Mouse (Mus musculus) right cerebral cortex, adult 2 months (tissue): ENCODE results near the gene Exosc1.

Source experiments
- DNase-seq, 2 experiments: peaks; one replicate each; pipeline ENCODE4 v3.0.0; 2021 to 2022; ENCODE audit warnings: low spot score in 2 of 2

Gene Exosc1

GRCm38 (mm10) chr19:41913774-41914591 is 19.2 kb downstream of the Exosc1 start:
- DNase-seq, result peak in 1 of 2 experiments; percentile 21

- peak; percentile 36 to 42 for DNase-seq
Observed at GRCm38 (mm10) chr19:41912121-41913080, 20.8 kb downstream of the Exosc1 start.

- peak; percentile 94 to 96 for DNase-seq
Observed at GRCm38 (mm10) chr19:41911178-41912073, 21.8 kb downstream of the Exosc1 start, which contains the start of gene Pgam1. TSS of gene Pgam1 (plus strand) at chr19:41911923.

DNA sequence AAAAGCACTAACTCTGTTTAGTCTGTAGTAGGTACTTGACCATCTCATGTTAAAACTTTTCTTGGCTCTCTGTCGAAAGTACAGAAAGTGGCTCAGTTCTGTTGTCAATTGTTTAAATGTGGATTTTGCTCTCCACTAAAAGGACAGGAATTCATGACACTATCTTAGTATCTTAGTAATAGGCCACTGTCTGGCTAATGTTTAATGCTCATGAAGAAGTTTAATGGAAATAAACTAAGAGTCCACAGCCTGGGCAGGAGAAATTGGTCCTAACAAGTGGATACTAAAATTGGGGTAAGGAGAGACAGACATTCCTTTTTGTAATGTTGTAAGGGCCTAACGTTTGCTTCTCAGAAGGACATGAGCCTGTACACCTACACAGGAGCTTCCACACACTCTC is 22.8 kb downstream of the Exosc1 start:
- no peak for DNase-seq

GRCm38 (mm10) chr19:41908736-41909135 is 24.5 kb downstream of the Exosc1 start:
- no peak for DNase-seq

DNA sequence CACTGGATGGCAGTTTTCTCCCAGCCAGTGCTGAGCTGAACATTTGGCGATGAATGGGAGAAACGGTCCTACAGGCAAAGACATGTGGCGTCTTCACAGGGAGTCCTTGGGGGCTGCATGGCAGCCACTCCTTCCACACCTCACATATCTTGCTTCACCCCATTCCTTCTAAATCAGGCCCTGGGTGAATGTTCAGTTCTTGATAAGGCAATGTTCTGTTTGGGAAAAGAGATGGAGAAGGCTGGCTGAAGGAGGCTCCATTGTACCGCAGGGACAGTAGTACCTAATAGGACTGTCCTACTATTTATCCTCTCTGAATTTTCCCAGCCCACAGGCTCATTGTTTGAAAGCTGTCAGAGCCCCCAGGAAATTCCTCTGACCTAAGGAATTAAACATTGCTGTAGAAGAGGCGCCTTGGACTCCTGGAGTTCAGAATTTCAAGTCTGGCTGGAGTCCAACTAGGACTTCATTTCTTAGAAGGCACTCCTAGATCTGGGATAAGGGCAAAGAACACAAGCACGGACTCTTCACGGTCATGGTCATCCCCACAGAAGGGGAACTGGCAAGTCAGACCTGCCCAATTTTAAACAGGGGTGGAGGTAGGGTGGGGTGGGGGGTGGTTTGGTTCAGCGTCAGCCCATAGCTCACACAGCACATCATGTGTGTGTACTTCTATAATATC is 26.0 kb downstream of the Exosc1 start:
- DNase-seq, result no peak

GRCm38 (mm10) chr19:41906311-41907078 is 26.7 kb downstream of the Exosc1 start:
- no peak for DNase-seq

DNA sequence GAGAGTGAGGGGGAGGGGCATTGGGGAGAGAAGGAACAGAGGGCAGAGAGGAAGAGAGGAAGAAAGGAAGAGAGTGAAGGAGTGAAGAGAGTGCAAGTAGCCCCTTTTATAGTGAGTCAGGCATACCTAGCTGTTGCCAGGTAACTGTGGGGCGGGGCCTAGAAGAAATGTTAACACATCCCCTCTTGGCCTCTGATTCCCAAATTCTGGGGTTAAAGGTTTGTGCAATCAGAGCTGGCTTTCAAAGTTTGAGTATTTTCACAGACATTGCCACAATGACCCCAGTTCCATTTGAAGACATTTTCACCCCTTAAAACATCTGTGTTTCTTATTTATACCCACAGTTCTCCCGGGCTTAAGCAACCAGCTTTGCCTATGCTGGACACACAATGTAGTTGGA is 28.0 kb downstream of the Exosc1 start:
- no peak for DNase-seq

DNA sequence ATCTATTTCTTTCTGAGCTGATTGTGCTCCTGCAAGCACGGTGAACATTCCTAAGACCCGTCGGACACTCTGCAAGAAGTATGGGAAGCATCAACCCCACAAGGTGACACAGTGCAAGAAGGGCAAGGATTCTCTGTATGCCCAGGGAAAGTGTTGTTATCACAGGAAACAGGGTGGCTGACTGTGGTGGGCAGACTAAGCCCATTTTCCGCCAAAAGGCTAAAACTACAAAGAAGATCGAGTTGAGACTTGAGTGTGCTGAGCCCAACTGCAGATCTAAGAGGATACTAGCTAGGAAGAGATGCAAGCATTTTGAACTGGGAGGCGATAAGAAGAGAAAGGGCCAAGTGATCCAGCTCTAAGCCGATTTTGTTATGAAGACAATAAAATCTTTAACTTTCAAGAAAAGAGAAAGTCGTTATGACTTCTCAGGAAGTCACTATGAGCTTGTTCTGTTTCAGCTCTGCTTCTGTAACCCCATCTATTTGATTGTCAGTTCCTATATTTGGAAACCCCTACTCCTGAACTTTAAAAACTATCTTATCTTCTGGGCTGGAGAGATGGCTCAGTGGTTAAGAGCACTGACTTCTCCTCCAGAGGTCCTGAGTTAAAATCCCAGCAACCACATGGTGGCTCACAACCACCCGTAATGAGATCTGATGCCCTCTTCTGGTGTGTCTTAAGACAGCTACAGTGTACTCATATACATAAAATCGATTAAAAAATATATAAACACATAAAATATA is 30.2 kb downstream of the Exosc1 start:
- no peak for DNase-seq

DNA sequence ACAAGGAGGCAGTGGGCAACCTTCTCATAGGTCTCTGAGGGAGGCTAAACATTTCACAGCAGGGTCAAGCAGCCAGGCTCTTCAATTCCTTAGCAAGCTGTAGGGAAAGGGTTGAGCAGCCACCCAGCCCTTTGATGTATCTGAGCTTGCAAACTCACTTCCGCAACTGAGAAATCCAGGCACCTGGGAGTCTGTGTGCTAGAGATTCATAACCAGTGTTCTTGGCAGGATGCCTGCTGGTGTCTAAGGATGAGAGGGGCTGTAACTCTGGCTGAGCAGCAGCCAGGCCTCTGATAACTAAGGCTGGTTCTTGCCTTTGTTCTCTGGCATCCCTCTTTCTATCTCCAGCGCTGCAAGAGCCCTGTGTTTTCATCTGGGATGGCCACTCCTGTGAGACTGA is 31.5 kb downstream of the Exosc1 start:
- no peak for DNase-seq

GRCm38 (mm10) chr19:41900495-41901090 is 32.6 kb downstream of the Exosc1 start:
- no peak for DNase-seq

GRCm38 (mm10) chr19:41898860-41899259 is 34.4 kb downstream of the Exosc1 start:
- peak in 1 of 2 experiments; percentile 30 for DNase-seq

- DNase-seq, result no peak
Observed at GRCm38 (mm10) chr19:41896319-41896711, 36.9 kb downstream of the Exosc1 start.

DNA sequence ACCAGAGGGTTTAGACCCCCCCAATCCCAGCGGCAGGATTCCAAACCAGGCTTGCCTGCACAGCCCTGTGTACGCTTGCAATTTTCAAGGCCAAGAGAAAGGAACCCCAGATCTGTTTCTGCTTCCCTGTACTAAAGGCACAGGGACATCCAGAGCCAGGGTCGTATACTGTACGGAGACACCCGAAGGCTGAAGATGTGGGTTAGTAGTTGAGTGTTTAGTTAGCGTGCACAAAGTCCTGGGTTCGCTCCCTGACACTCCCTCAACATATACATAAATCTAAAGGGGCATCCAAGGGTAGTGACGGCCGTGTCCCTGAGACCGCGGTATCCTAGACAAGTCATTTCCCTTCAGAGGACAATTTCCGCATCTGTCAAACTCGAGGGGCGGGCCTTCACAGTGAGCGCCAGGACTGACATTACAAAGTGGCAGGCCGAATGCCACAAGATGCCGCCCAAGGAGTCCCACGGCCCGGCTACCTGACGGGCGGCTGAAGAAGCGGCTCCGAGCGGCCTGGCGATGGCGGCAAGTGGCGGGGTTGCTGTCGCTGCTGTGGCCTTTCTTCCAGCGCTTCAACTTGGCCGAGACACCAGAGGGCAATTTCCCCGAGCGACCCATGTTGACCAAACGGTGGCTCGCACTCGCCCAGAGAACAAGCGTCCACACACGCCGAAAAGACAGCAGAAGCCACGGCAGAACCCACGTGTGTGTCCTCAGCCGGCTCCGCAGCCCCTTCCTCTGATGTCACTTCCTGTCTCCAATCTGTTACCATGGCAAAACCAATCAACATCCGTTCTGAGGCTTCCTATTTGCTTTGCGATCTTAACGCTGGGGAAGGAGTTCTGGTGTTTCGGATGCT is 37.5 kb downstream of the Exosc1 start, which contains the start of gene Rrp12:
Gene Rrp12, minus strand, starts transcription at position 714 of the 859 bp plus-strand sequence.
- DNase-seq, result peak; percentile 86 to 89

GRCm38 (mm10) chr19:41894959-41895358 is 38.3 kb downstream of the Exosc1 start:
- DNase-seq, result no peak

- no peak for DNase-seq
Observed at GRCm38 (mm10) chr19:41888191-41888590, 45.0 kb downstream of the Exosc1 start.

GRCm38 (mm10) chr19:41883882-41884281 is 49.3 kb downstream of the Exosc1 start:
- DNase-seq, result no peak

DNA sequence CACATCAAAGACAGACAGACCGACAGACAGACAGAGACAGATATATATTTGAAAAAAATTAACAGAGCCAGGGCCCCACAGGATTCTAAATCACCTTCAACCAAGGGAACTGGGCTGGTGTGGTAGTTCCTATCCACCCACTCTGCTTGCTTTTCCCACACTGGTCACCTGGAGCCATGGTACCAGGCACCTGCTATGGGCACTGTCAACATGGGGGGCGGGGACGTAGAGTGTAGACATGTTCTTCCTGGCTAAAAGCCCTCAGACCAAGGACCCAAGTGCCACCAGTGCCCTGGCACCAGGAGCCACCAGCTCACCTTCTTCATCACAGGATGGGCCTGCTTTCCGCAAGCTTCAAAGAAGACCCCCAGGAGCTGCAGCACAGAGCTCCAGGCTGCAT is 51.4 kb downstream of the Exosc1 start:
- DNase-seq, result no peak
